Mouse (Mus musculus) forebrain, embryonic 12.5 days (tissue): Measurements from ENCODE around the gene Zmiz1. TPM values are rescaled to one million over a fixed set of nuclear protein-coding genes. Genes with fewer than 3 reads are reported as not detected.

ENCODE experiments used
- ATAC-seq: fragments of 200-750 bp; cut with Nextera tagmentation; 2 replicates; pipeline ENCODE4 v1.8.0; 2017; ENCODE audit warnings: moderate TSS enrichment; ENCODE audit not compliant: low FRiP score
- H3K27ac ChIP-seq: fragments of 300-500 bp; sonication (generic); 2 replicates; pipeline ENCODE4 v1.5.1; 2016; ENCODE audit warnings: mild to moderate bottlenecking
- H3K27me3 ChIP-seq: fragments of 300-500 bp; sonication (generic); 2 replicates; pipeline ENCODE4 v1.6.1; 2016; ENCODE audit warnings: mild to moderate bottlenecking
- H3K36me3 ChIP-seq: fragments of 300-500 bp; sonication (generic); replicated peaks from 2 replicates; pipeline ENCODE4 v1.6.1; 2016; ENCODE audit warnings: mild to moderate bottlenecking
- H3K4me1 ChIP-seq: fragments of 300-500 bp; sonication (generic); 2 replicates; pipeline ENCODE4 v1.6.1; 2016
- H3K4me2 ChIP-seq: fragments of 300-500 bp; sonication (generic); 2 replicates; pipeline ENCODE4 v1.6.1; 2016; ENCODE audit warnings: mild to moderate bottlenecking, moderate library complexity
- H3K4me3 ChIP-seq: fragments of 300-500 bp; sonication (generic); replicated peaks from 2 replicates; pipeline ENCODE4 v1.5.1; 2016; ENCODE audit warnings: mild to moderate bottlenecking
- H3K9ac ChIP-seq: fragments of 300-500 bp; sonication (generic); 2 replicates; pipeline ENCODE4 v1.6.1; 2016; ENCODE audit warnings: mild to moderate bottlenecking
- H3K9me3 ChIP-seq: fragments of 300-500 bp; sonication (generic); 2 replicates; pipeline ENCODE4 v1.6.1; 2016
- WGBS: fragments of 180-500 bp; shearing (Covaris S2); methylation state at CpG from one replicate; pipeline ENCODE4 v1.1.7; 2016; 5-methylcytosine and 5-hydroxymethylcytosine counted together
- polyA plus RNA-seq: library from polyadenylated mRNA; unstranded; fragments of >200 nt; fragmentation: Nextera tagmentation; extraction: Ambion mirVana; gene quantifications from 2 replicates; pipeline ENCODE4 v1.2.1, GENCODE M21; 2016

Zmiz1 gene
- polyA plus RNA-seq, 1 experiment from 2014 or later, result 64.1 TPM

DNA sequence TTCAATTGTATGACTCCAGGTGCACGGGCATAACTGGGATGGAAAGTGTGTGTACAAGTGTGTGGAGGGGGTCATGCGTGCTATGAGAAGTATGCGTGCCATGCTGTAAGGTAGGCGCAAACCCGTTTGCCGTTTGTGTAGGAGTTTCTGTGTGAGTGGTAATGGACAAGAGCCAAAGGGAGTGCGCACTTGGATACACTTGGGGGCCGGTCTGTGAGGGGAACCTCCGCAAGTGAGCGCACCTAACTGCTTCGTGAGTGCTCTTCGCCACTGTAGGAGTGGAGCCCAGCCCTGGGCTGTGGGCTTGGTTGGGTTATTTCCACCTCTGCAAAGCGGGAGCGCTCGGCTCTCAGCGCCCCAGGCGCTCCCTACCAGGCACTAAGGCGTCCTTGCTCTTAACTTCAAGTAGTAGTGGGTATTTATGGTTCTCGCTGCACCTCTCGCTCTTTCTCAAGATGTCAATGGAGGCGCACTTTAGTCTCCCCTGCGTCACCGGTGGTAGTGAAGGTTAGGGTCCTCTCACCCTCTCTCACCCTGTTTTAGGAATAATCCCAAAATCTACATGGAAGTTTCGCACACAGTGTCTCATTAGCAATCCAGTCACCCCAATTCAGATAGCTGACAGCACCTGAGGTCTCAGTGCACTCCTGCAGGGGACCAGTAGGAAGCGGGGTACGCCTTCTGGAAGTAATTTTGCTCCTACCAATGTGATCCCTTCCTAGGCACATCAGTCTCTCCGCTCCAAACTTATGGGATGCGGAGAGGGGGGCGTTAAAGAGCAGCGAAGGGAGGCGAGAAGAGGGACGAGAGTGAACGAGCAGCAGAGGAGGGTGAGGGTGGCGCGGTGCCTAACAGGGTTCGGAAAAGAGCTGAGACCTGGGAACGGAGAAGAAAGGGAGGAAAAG, 622 bp upstream of the Zmiz1 start:
- Histone ChIP-seq H3K27ac (peak overlapping the region; percentile 100), H3K4me3 (peak overlapping the region; percentile 97)
- under 1% methylated on average over 37 of the region's 37 CpGs for WGBS

DNA sequence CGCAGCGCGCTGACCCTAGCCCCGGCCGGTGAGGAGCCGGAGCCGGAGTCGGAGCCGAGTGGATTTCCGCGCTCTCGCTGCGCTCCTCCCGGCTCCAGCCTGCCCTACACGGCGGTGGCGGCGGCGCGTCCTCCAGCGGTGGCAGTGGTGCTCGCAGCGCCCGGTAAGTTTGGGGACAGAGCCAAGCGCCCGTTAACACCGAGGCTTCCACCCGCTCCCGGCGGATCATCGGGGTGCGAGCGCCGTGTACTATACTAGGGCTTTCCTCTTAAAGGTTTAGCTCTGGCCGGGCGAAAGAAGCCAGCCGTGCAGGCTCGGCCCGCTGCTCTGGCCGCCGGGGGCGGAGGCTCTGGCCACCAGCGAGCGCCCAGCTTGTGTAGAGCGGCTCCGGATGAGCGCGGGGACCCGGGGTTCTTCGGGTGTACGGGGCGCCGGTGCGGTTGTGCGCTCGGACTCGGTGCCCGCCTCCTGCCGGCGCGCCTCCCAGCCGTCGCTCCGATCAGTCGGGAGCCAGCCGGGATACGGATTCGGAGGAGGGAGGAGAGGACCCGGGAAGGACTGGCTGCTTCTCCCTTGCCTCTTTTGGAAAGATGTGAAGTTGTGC, 511 bp downstream of the Zmiz1 start:
- H3K9ac ChIP-seq, result peak overlapping the region; percentile 99
- ATAC-seq, result peak; percentile 34
- H3K4me2 ChIP-seq, result peak overlapping the region; percentile 98
- H3K27ac ChIP-seq, result peak overlapping the region; percentile 100
- no peaks in the 10 kb centered on the region for H3K27me3 ChIP-seq
- H3K36me3 ChIP-seq, result no peaks in the 10 kb centered on the region
- peak overlapping the region; percentile 97 for H3K4me3 ChIP-seq
- peaks cover 65% of the 10 kb centered on the region for H3K4me1 ChIP-seq
- WGBS, result under 1% methylated on average over 67 of the region's 69 CpGs
- H3K9me3 ChIP-seq, result no peaks in the 10 kb centered on the region

More for the DNA sequence above, 622 bp upstream of the Zmiz1 start:
- Histone ChIP-seq H3K4me1 (peaks cover 53% of the 10 kb centered on the region), H3K27me3 (0 out of 2 replicates have a peak, but pooled peaks cover 4% of the 10 kb centered on the region), H3K9ac (peak overlapping the region; percentile 99), H3K9me3 (no peaks in the 10 kb centered on the region), H3K36me3 (no peaks in the 10 kb centered on the region), H3K4me2 (peak overlapping the region; percentile 98)
- ATAC-seq, result peak; percentile 0; the same call in 1 of the 2 replicates

DNA sequence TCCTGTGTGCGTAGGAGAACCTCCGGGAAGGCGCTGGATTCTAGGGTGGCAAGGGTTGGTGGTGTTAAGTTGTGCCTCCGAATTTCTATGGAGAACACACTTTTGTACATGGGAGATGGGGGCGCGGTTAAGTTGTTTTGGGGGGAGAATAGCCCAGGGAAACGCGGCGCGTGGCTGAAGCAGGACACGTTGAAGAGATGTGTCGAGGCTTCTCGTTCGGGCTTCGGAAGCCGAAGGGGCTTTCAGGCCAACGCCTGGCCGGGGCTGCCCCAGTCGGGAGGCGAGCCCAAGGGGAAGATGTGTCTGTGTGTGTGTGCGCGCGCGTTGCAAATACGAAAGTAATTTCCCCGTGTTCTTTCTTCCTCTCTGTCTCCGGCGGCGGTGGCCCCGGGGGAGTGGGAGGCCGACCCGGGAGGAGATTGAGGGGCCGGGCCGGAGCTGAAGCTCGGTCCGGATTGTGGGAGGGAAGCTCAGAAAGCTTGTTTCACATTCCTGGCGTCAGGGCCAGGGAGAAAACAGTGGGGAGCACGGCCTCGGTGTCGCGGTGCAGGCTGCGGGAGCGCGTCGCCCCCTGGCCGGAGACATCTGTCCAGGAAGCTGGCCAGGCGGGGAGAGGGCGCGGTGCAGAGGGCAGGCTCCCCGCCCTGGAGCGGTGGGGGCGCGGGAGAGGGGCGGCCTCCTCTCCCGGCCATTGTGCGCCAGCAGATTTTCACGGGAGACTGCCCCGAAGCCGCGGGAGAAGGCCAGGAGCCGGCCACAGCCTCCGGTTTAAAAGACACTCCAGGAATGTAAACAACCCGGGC, 1.2 kb downstream of the Zmiz1 start:
- Histone ChIP-seq H3K27ac (peak overlapping the region; percentile 100), H3K9me3 (no peaks in the 10 kb centered on the region), H3K36me3 (no peaks in the 10 kb centered on the region), H3K9ac (peak overlapping the region; percentile 99), H3K4me2 (peak overlapping the region; percentile 98), H3K4me1 (peaks cover 69% of the 10 kb centered on the region), H3K4me3 (peak overlapping the region; percentile 97), H3K27me3 (no peaks in the 10 kb centered on the region)
- WGBS, result under 1% methylated on average over 62 of the region's 63 CpGs
- ATAC-seq, result no peak

DNA sequence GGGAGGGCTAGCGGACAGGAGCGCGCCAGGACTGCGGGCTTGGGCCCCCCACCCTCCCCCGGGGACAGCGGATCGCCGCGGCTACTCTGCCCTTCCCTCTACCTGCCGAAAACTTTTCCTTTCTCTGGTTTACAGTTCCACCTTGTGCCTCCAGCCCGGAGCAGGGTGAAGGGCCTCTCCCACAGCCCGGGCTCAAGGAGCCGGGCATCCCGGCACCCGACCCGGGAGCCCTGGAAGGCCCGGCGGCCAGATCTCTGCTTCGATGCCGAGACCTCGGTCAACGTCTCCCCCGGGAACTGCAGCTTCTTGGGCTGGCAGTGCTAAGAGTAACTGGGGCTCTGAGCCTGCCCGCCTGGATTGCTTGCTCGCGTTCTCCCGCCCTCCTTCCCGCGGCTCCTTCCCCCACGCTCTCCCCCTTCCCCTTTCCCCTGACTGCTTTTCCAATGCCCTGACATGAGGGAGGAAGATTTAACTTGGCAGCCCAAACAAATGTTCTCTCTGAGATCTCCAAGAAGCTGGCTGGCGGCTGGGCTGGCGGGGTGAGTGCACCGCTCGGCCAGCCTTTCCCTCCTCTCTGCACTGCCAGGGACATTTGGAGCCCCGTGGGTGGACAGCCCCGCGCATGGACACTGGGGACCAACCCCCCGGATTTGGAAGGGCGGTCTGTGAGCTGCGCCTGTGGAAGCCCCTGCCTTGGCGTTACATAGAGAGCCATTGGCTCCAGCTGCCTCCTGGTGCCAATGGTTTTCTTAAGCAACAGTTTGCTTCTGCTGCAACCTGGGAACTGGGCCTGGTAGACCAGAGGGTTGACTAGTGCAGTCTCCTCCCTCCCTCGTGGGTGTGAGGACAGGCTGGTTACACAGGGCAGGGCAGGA, 2.1 kb downstream of the Zmiz1 start:
- WGBS, result under 1% methylated on average over 41 of the region's 42 CpGs
- H3K4me1 ChIP-seq, result peaks cover 69% of the 10 kb centered on the region
- H3K9ac ChIP-seq, result peak overlapping the region; percentile 99
- H3K4me3 ChIP-seq, result peak overlapping the region; percentile 97
- peak overlapping the region; percentile 100 for H3K27ac ChIP-seq
- H3K9me3 ChIP-seq, result no peaks in the 10 kb centered on the region
- ATAC-seq, result no peak
- peak overlapping the region; percentile 98 for H3K4me2 ChIP-seq
- no peaks in the 10 kb centered on the region for H3K27me3 ChIP-seq
- H3K36me3 ChIP-seq, result no peaks in the 10 kb centered on the region

DNA sequence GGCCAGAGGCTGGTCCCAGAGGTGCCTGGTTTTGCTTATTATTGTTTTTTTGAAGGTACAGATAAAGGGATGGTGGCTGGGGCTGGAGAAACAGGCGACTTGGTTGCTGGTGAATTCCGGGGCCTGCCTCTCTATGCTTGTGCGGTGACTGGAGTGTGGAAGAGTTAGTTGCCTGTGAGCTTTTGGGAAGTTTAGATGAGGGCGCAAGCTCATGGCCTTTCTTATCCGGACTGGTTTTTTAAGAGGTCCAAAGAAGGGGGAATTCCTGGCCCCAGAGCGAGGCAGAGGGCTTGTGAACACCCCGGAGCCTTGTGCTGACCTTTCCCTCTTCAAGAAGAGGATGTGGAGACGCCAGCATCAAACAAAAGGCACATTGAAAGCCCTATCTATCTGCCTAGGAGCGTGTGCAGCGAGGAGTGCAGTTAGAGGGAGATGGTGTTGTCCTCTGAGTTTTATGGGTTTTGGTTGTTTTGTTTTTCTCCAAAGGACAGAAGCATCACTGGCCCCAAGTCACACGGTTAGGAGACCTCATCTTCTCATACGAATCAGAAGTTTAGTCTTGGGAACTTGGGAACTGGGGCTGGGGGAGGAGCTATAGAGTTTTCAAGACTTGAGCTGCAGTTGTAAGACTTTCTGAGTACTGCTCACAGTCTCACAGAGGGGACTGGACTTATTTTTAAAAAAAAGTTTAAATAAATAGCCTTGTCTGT, 2.8 kb downstream of the Zmiz1 start:
- peak overlapping the region; percentile 98 for H3K4me2 ChIP-seq
- no peaks in the 10 kb centered on the region for H3K27me3 ChIP-seq
- peak overlapping the region; percentile 100 for H3K27ac ChIP-seq
- ATAC-seq, result no peak
- WGBS, result 2% methylated on average over 12 of the region's 12 CpGs
- H3K4me3 ChIP-seq, result peak overlapping the region; percentile 97
- H3K4me1 ChIP-seq, result peaks cover 69% of the 10 kb centered on the region
- H3K9ac ChIP-seq, result peak overlapping the region; percentile 99
- H3K36me3 ChIP-seq, result no peaks in the 10 kb centered on the region
- H3K9me3 ChIP-seq, result no peaks in the 10 kb centered on the region

DNA sequence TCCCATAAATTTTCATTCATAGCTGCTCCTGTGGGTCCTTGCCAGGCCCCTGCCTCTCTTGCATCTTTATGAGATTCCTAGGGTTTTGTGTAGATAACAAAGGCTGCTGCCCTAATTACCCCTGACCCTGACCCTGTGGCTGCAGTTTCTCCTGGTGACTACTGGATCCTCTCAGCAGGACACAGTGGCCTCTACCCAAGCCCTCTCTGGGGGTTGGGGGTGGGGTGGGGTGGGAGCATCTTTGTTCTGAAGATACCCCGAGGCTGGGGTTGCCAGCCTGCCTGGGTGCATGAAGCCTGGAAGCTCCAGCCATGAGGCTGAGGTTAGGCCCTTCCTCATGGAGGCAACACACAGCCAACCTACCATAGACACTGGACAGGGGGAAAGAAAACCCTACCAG, 4.0 kb downstream of the Zmiz1 start:
- H3K4me2 ChIP-seq, result peak overlapping the region; percentile 98
- H3K27me3 ChIP-seq, result no peaks in the 10 kb centered on the region
- peak overlapping the region; percentile 25; the same call in 1 of the 2 replicates for H3K9ac ChIP-seq
- H3K4me3 ChIP-seq, result no peak overlapping the region
- H3K27ac ChIP-seq, result 0 out of 2 replicates have a peak overlapping the region, but pooled peaks have one; percentile 8
- no peaks in the 10 kb centered on the region for H3K9me3 ChIP-seq
- ATAC-seq, result no peak
- H3K4me1 ChIP-seq, result peaks cover 76% of the 10 kb centered on the region
- no peaks in the 10 kb centered on the region for H3K36me3 ChIP-seq
- 0% methylated on average over 1 of the region's 1 CpGs for WGBS

DNA sequence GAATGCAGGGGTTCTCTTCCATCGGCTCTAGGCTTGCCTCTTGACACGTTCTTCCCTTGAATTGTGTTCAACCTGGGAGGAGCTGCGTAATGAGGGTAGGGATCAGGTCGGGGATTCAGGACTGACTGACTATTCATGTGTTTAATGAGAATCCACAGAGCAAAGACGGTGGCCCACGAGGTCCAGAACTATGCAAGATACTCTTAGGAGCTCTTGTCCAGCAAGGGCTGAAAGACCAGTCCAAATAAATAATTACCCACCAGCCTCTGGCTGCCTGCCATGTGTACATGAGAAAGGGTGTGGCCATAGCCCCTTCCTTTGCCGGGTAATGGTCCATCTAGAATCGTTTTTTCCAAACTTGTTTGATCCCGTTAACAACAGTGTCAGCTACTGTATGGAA, 4.9 kb downstream of the Zmiz1 start:
- 26% methylated on average over 9 of the region's 9 CpGs for WGBS
- no peaks in the 10 kb centered on the region for H3K9me3 ChIP-seq
- H3K27me3 ChIP-seq, result no peaks in the 10 kb centered on the region
- H3K27ac ChIP-seq, result 0 out of 2 replicates have a peak overlapping the region, but pooled peaks have one; percentile 46
- no peaks in the 10 kb centered on the region for H3K36me3 ChIP-seq
- H3K4me3 ChIP-seq, result no peak overlapping the region
- peaks cover 79% of the 10 kb centered on the region for H3K4me1 ChIP-seq
- no peak overlapping the region for H3K9ac ChIP-seq
- peak overlapping the region; percentile 98 for H3K4me2 ChIP-seq
- ATAC-seq, result no peak

DNA sequence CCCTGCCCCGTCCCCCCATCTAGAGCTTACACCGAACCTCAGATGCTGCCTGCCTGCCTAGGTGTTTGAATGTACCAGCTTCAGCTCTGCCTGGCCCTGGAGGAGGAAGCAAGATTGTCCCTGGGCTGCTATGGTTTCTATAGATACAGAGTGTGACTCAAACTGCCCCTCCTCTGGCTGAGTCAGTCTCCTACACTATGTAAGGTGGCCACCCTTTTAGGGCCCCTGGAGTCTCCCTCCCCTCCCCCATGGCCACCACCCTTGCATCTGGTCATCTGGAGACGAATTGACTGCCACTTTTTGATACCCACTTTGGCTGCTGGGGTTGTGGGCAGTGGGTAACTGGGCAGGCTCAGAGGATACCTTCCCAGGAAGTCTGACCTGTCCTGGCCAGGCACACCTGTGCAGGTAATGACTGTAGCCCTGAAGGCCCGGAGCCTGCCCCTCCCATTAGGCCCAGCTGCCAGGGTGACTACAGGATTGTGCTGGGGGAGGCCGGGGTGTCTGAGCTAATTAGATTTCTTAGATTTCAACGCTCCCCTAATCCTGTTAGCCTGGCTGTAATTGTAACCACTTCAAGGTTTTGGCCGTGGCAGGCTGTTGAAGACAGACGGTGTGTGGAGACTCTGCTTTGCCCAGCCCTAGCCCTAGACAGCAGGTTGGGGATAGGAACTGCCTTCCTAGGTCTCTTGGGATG, 5.8 kb downstream of the Zmiz1 start:
- Histone ChIP-seq H3K9ac (peak overlapping the region; percentile 33), H3K27me3 (no peaks in the 10 kb centered on the region), H3K4me1 (peaks cover 87% of the 10 kb centered on the region), H3K27ac (peak overlapping the region; percentile 46; the same call in 1 of the 2 replicates), H3K9me3 (no peaks in the 10 kb centered on the region), H3K4me3 (no peak overlapping the region), H3K4me2 (peak overlapping the region; percentile 19), H3K36me3 (no peaks in the 10 kb centered on the region)
- WGBS, result 27% methylated on average over 8 of the region's 8 CpGs
- ATAC-seq, result no peak

DNA sequence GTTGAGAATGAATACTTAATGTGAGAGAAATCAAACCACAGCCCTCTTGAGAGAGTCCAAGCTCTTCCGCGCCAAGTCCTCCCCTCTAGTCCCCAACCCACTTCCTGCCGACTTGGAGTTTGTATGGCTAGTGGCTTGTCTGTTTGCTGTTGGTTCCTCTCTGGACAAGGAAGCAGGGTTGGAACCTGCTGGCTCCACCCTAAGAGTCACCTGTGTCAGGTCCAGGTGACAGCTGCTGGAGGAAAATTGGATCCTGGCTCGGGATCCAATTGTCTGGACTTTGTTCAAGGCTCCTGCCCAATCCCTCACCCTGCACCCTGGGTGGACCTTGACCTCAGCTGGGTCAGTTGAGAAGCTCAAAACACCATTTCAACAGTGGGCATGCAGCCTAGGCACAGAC, 7.4 kb downstream of the Zmiz1 start:
- no peaks in the 10 kb centered on the region for H3K9me3 ChIP-seq
- no peaks in the 10 kb centered on the region for H3K27me3 ChIP-seq
- peaks cover 99% of the 10 kb centered on the region for H3K4me1 ChIP-seq
- H3K36me3 ChIP-seq, result no peaks in the 10 kb centered on the region
- no peak overlapping the region for H3K4me2 ChIP-seq
- H3K27ac ChIP-seq, result no peak overlapping the region
- ATAC-seq, result no peak
- peak overlapping the region; percentile 18; the same call in 1 of the 2 replicates for H3K9ac ChIP-seq
- 79% methylated on average over 4 of the region's 4 CpGs for WGBS
- no peak overlapping the region for H3K4me3 ChIP-seq

DNA sequence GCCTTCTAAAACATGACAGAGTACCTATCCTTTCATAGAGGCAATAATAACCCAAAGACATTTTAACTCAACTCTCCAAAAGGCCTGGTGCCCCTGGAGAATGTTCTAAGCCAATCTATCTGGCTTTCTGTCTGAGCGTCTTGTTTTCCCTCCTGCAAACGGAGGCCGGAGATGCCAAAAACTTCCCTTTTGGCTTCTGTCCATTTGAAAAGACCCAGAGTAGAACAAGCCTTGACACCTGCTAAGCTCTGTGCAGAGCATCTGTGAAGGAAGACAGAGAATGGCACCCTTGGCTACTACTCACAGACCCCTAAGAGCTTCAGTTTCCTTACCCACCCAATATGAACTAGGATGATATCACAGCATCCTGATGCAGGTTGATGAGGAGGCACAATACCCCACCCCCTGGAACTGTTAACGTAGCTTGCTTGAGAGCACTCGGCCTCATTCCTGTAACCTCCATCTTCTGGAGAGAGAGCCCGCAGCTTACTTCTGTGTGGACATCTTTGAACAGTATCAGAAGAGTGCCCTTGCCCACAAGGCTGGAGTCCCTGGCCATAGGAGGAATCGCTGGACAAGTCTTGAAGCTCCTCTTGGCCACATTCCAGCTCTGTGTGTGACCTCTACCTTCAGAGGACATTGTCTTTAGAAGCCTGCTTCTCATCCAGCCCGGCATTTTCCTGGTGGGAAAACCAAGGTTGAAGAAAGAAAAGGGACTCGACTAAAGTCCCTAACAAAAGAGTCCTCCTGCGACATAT, 9.1 kb downstream of the Zmiz1 start:
- Histone ChIP-seq H3K27ac (0 out of 2 replicates have a peak overlapping the region, but pooled peaks have one; percentile 68), H3K9ac (no peak overlapping the region), H3K4me1 (peaks cover 99% of the 10 kb centered on the region), H3K27me3 (no peaks in the 10 kb centered on the region), H3K36me3 (no peaks in the 10 kb centered on the region), H3K4me2 (no peak overlapping the region), H3K9me3 (no peaks in the 10 kb centered on the region), H3K4me3 (no peak overlapping the region)
- WGBS, result 80% methylated on average over 10 of the region's 10 CpGs
- no peak for ATAC-seq
